Mouse (Mus musculus): ENCODE data around the gene Gapt. TPM values are rescaled to one million over a fixed set of nuclear protein-coding genes. Genes with fewer than 3 reads are reported as not detected.

The Gapt gene
- total RNA-seq (2023), result under 1 TPM in 1 of 2 experiments, not detected in 1; 0.82 TPM

DNA sequence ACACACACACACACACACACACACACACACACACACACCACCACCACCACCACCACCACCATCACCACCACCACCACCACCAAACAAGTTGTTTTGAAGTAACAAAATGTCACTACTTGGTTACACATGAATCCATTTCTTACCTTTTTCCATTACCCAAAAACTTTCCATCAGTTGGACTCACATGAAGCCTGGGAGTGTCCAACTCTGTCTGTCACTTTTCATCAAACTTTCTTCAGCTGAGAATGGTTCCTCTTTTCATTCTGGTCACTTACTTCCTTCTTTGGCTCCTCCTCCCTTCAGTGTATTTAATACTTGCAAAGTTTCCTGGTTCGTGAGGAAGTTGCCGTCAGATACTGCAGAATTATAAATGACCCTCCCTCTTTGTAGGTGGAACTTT lies at the start of gene Gapt:
TSS of gene Gapt (minus strand) at position 259 of the 400 bp plus-strand sequence.

DNA sequence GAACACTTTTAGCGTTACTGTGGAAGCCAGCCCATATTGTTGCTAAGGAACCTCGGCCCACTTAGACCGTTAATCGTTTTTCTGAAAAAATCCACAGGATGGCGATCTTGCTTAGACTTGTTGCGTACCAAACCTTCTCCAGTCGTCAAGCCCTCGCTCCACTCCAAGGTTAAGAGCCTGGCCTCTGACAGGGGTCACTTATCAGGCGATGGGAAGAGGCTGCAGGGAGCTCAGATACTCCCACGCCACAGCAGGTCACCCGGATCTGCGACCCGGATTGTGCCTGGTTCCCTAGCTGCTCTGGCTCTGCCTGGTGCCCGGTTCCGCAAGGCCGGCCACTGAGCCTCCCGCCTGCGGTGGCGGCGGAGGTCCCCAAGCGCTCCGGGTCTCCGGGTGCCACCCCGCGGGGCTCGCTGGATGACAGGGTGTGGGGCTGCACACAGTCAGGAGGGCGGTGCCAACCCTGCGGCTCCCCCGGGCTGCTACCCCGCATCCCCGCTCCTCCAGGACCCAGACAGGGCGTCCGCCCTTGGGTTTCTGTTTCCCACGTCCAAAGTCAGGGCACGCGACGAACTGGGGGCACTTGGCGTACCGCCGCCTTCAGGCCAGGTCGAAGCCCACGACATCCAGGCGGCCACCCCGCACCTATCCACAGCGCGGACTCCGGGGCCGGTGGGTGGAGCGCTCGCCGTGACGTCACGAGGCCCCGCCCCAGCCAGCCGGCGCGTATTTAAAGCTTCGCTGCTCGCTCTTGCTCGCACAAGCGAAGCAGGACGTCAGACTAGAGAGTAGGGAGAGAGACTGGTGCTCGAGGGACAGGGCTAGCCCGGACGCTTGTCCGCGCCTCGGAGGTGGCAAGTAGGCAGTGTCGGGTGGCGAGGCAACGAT lies 37.5 kb upstream of the Gapt start, which contains the start of gene Plk2:
TSS of gene Plk2 (plus strand) at position 756 of the 888 bp plus-strand sequence.

Other genes starting within 250 kb of the Gapt start
- not detected for gene Rab3c, start 76.2 kb downstream of the Gapt start, total RNA-seq (2023)
- gene Plk2, start 37.8 kb upstream of the Gapt start, total RNA-seq (2023), result 10 to 100 TPM; 13.2 to 19.4 TPM

Measured in T-cell, adult 66 days (primary cell).